Mouse (Mus musculus) heart, postnatal 0 days (tissue): ENCODE measurements at regions not wholly inside any gene's neighbourhood (a gene's known extent, or its start where the extent isn't known, plus 50 kb on each side); places are given as distances from the start of the nearest gene placed in this dataset.

Source experiments
- CTCF ChIP-seq: IDR thresholded peaks from 2 replicates; pipeline ENCODE4 v1.5.1; 2016; ENCODE audit warnings: antibody characterized with exemption, control low read depth, low read depth
- EP300 ChIP-seq: IDR thresholded peaks from 2 replicates; pipeline ENCODE4 v1.6.1; 2016; ENCODE audit warnings: antibody characterized with exemption, low read depth

GRCm38 (mm10) chr2:171620253-171620652 is 423.0 kb downstream of the Cbln4 start:
- TF ChIP-seq CTCF (no peak), EP300 (no peak)
